Mouse (Mus musculus): ENCODE results near the gene Ncoa3.
"Not testable (repeated sequence)": the region's sequence is repeated elsewhere in the genome, so short reads cannot be mapped to it uniquely, and the experiment has no call there.

Ncoa3 gene

GRCm38 (mm10) chr2:165992270-165993172, at the start of gene Ncoa3:
Gene Ncoa3, plus strand, starts transcription at chr2:165992636.
- DNase-seq = peak; percentile 99

- DNase-seq = no peak
Measured at GRCm38 (mm10) chr2:165943113-165943512, 49.3 kb upstream of the Ncoa3 start.

- DNase-seq = no peak
Measured at GRCm38 (mm10) chr2:165944576-165945351, 47.7 kb upstream of the Ncoa3 start.

GRCm38 (mm10) chr2:165946046-165946564, 46.3 kb upstream of the Ncoa3 start:
- no peak for DNase-seq

- no peak for DNase-seq
Measured at GRCm38 (mm10) chr2:165948007-165948406, 44.4 kb upstream of the Ncoa3 start.

- DNase-seq = not testable (repeated sequence)
Measured at GRCm38 (mm10) chr2:165948785-165949184, 43.7 kb upstream of the Ncoa3 start.

- DNase-seq = peak; percentile 72
Measured at GRCm38 (mm10) chr2:165949719-165950118, 42.7 kb upstream of the Ncoa3 start.

GRCm38 (mm10) chr2:165951432-165952068, 40.9 kb upstream of the Ncoa3 start:
- peak; percentile 75 for DNase-seq

- peak; percentile 84 for DNase-seq
Measured at GRCm38 (mm10) chr2:165954872-165955271, 37.6 kb upstream of the Ncoa3 start.

- peak; percentile 43 for DNase-seq
Measured at GRCm38 (mm10) chr2:165955386-165955785, 37.0 kb upstream of the Ncoa3 start.

GRCm38 (mm10) chr2:165956096-165956740, 36.2 kb upstream of the Ncoa3 start:
- DNase-seq = peak; percentile 54

- peak; percentile 36 for DNase-seq
Measured at GRCm38 (mm10) chr2:165957257-165957828, 35.1 kb upstream of the Ncoa3 start.

- no peak for DNase-seq
Measured at GRCm38 (mm10) chr2:165958556-165958955, 33.9 kb upstream of the Ncoa3 start.

- DNase-seq = no peak
Measured at GRCm38 (mm10) chr2:165960695-165961094, 31.7 kb upstream of the Ncoa3 start.

GRCm38 (mm10) chr2:165962824-165963223, 29.6 kb upstream of the Ncoa3 start:
- DNase-seq = no peak

- DNase-seq = no peak
Measured at GRCm38 (mm10) chr2:165964121-165964520, 28.3 kb upstream of the Ncoa3 start.

GRCm38 (mm10) chr2:165967076-165967475, 25.4 kb upstream of the Ncoa3 start:
- no peak for DNase-seq

- DNase-seq = no peak
Measured at GRCm38 (mm10) chr2:165967823-165968555, 24.4 kb upstream of the Ncoa3 start.

GRCm38 (mm10) chr2:165968876-165969275, 23.6 kb upstream of the Ncoa3 start:
- no peak for DNase-seq

GRCm38 (mm10) chr2:165969391-165969790, 23.0 kb upstream of the Ncoa3 start:
- DNase-seq = no peak

- DNase-seq = no peak
Measured at GRCm38 (mm10) chr2:165969961-165970360, 22.5 kb upstream of the Ncoa3 start.
